Mouse (Mus musculus) lung, postnatal 25 days (tissue): Measurements from ENCODE around the gene Lpcat1.

ENCODE experiments used
- DNase-seq: peaks from one replicate; pipeline ENCODE4 v3.0.0; 2022; ENCODE audit warnings: low spot score

Gene Lpcat1

GRCm38 (mm10) chr13:73564201-73564600 is 97.2 kb downstream of the Lpcat1 start:
- no peak for DNase-seq
